Mouse (Mus musculus) gastrocnemius, postnatal 4 days (tissue): ENCODE data around the gene Adipoq. TPM values are rescaled to one million over a fixed set of nuclear protein-coding genes. Genes with fewer than 3 reads are reported as not detected.
"Not testable (repeated sequence)": the region's sequence is repeated elsewhere in the genome, so short reads cannot be mapped to it uniquely, and the experiment has no call there.

Source experiments
- DNase-seq, 2 experiments: peaks; one replicate each; pipeline ENCODE4 v3.0.0; 2021 to 2022; ENCODE audit warnings: low spot score in 2 of 2, mixed read lengths in 2 of 2
- total RNA-seq, 2 experiments: library from RNA; stranded (reverse); gene quantifications; 2 replicates each; pipeline ENCODE4 v1.2.3; 2021

Gene Adipoq
- total RNA-seq, 2 experiments from 2014 or later = 35.8 to 82.7 TPM

GRCm38 (mm10) chr16:23159749-23160148, 13.4 kb downstream of the Adipoq start:
- no peak for DNase-seq

- DNase-seq = no peak
Measured at GRCm38 (mm10) chr16:23162116-23162515, 15.8 kb downstream of the Adipoq start.

- DNase-seq = no peak
Measured at GRCm38 (mm10) chr16:23164443-23164842, 18.1 kb downstream of the Adipoq start.

GRCm38 (mm10) chr16:23165441-23165840, 19.1 kb downstream of the Adipoq start:
- no peak for DNase-seq

GRCm38 (mm10) chr16:23166646-23167045, 20.3 kb downstream of the Adipoq start:
- DNase-seq = no peak

GRCm38 (mm10) chr16:23167079-23167478, 20.7 kb downstream of the Adipoq start:
- no peak for DNase-seq

- no peak for DNase-seq
Measured at GRCm38 (mm10) chr16:23170813-23171212, 24.5 kb downstream of the Adipoq start.

GRCm38 (mm10) chr16:23173904-23174303, 27.6 kb downstream of the Adipoq start:
- DNase-seq = no peak

- DNase-seq = no peak
Measured at GRCm38 (mm10) chr16:23174855-23175254, 28.5 kb downstream of the Adipoq start.

- DNase-seq = no peak
Measured at GRCm38 (mm10) chr16:23175956-23176355, 29.6 kb downstream of the Adipoq start.

GRCm38 (mm10) chr16:23177856-23178255, 31.5 kb downstream of the Adipoq start:
- no peak for DNase-seq

- no peak for DNase-seq
Measured at GRCm38 (mm10) chr16:23178796-23179195, 32.5 kb downstream of the Adipoq start.

GRCm38 (mm10) chr16:23179436-23179835, 33.1 kb downstream of the Adipoq start:
- not testable (repeated sequence) for DNase-seq

GRCm38 (mm10) chr16:23181054-23181453, 34.7 kb downstream of the Adipoq start:
- no peak for DNase-seq

- no peak for DNase-seq
Measured at GRCm38 (mm10) chr16:23181487-23181886, 35.2 kb downstream of the Adipoq start.

- no peak for DNase-seq
Measured at GRCm38 (mm10) chr16:23181942-23182597, 35.7 kb downstream of the Adipoq start.

GRCm38 (mm10) chr16:23185824-23186223, 39.5 kb downstream of the Adipoq start:
- no peak for DNase-seq

GRCm38 (mm10) chr16:23186418-23186817, 40.1 kb downstream of the Adipoq start:
- no peak for DNase-seq

- DNase-seq = no peak
Measured at GRCm38 (mm10) chr16:23187983-23188382, 41.6 kb downstream of the Adipoq start.

- DNase-seq = no peak
Measured at GRCm38 (mm10) chr16:23189612-23190011, 43.3 kb downstream of the Adipoq start.

GRCm38 (mm10) chr16:23191560-23192242, 45.4 kb downstream of the Adipoq start:
- DNase-seq = no peak

GRCm38 (mm10) chr16:23195618-23196017, 49.3 kb downstream of the Adipoq start:
- no peak for DNase-seq

- DNase-seq = no peak
Measured at GRCm38 (mm10) chr16:23196296-23196695, 50.0 kb downstream of the Adipoq start.
